Mouse (Mus musculus) spleen, postnatal 14 days (tissue): ENCODE data around the gene Apobr.

ENCODE experiments used
- DNase-seq, 2 experiments: peaks; one replicate each; pipeline ENCODE4 v3.0.0; 2021 to 2022; ENCODE audit warnings: low spot score in 2 of 2

Gene Apobr

GRCm38 (mm10) chr7:126584506-126584977 lies at the start of gene Apobr:
Apobr (plus strand) TSS chr7:126584942.
- no peak for DNase-seq

GRCm38 (mm10) chr7:126535766-126536165 lies 49.0 kb upstream of the Apobr start:
- no peak for DNase-seq

GRCm38 (mm10) chr7:126536466-126536865 lies 48.3 kb upstream of the Apobr start:
- DNase-seq: no peak

- no peak for DNase-seq
Observed at GRCm38 (mm10) chr7:126537820-126538585, 46.7 kb upstream of the Apobr start.

- DNase-seq: no peak
Observed at GRCm38 (mm10) chr7:126541661-126542060, 43.1 kb upstream of the Apobr start.

GRCm38 (mm10) chr7:126545631-126546030 lies 39.1 kb upstream of the Apobr start:
- DNase-seq: no peak

GRCm38 (mm10) chr7:126554796-126555195 lies 29.9 kb upstream of the Apobr start:
- no peak for DNase-seq

- DNase-seq: no peak
Observed at GRCm38 (mm10) chr7:126556635-126557034, 28.1 kb upstream of the Apobr start.

- DNase-seq: no peak
Observed at GRCm38 (mm10) chr7:126565693-126566092, 19.0 kb upstream of the Apobr start.

- DNase-seq: peak; percentile 62 to 73
Observed at GRCm38 (mm10) chr7:126566094-126566765, 18.5 kb upstream of the Apobr start, which contains the start of gene Eif3c. Eif3c (minus strand) TSS chr7:126566411.

- DNase-seq: peak; percentile 32 to 63
Observed at GRCm38 (mm10) chr7:126576946-126577345, 7.8 kb upstream of the Apobr start.

- DNase-seq: peak in 1 of 2 experiments; percentile 36
Observed at GRCm38 (mm10) chr7:126579172-126579571, 5.6 kb upstream of the Apobr start.

- no peak for DNase-seq
Observed at GRCm38 (mm10) chr7:126581661-126582060, 3.1 kb upstream of the Apobr start.

GRCm38 (mm10) chr7:126582759-126583158 lies 2.0 kb upstream of the Apobr start:
- DNase-seq: no peak

- peak; percentile 42 to 59 for DNase-seq
Observed at GRCm38 (mm10) chr7:126583251-126583709, 1.5 kb upstream of the Apobr start.

GRCm38 (mm10) chr7:126583761-126584160 lies 981 bp upstream of the Apobr start:
- no peak for DNase-seq

- DNase-seq: no peak
Observed at GRCm38 (mm10) chr7:126585717-126586116, 975 bp downstream of the Apobr start, which contains the start of gene Cln3. Cln3 (minus strand) TSS chr7:126585817.

- no peak for DNase-seq
Observed at GRCm38 (mm10) chr7:126586839-126587238, 2.1 kb downstream of the Apobr start.

GRCm38 (mm10) chr7:126587779-126588178 lies 3.0 kb downstream of the Apobr start:
- no peak for DNase-seq

GRCm38 (mm10) chr7:126594862-126595561 lies 10.3 kb downstream of the Apobr start, which contains the start of gene Il27:
Il27 (minus strand) TSS chr7:126594941.
- no peak for DNase-seq

GRCm38 (mm10) chr7:126595890-126596289 lies 11.1 kb downstream of the Apobr start:
- no peak for DNase-seq

GRCm38 (mm10) chr7:126596414-126596813 lies 11.7 kb downstream of the Apobr start:
- no peak for DNase-seq
